Mouse (Mus musculus) spleen, postnatal 10 days (tissue): ENCODE results near the gene Slc16a10.

Source experiments
- DNase-seq, 2 experiments: peaks; one replicate each; pipeline ENCODE4 v3.0.0; 2021 to 2022; ENCODE audit warnings: low spot score in 2 of 2

The Slc16a10 gene

GRCm38 (mm10) chr10:40141864-40142523 is at the start of gene Slc16a10:
Slc16a10 (minus strand) TSS chr10:40142258.
- DNase-seq = peak; percentile 98 to 99

GRCm38 (mm10) chr10:40191338-40191979 is 49.4 kb upstream of the Slc16a10 start:
- no peak for DNase-seq

GRCm38 (mm10) chr10:40190871-40191270 is 48.8 kb upstream of the Slc16a10 start:
- DNase-seq = peak in 1 of 2 experiments; percentile 35

- DNase-seq = no peak
These were observed 47.6 kb upstream of the Slc16a10 start for GRCm38 (mm10) chr10:40189689-40190088.

- DNase-seq = no peak
These were observed 46.8 kb upstream of the Slc16a10 start for GRCm38 (mm10) chr10:40188831-40189230.

- DNase-seq = no peak
These were observed 43.9 kb upstream of the Slc16a10 start for GRCm38 (mm10) chr10:40185956-40186355.

- DNase-seq = no peak
These were observed 38.0 kb upstream of the Slc16a10 start for GRCm38 (mm10) chr10:40180011-40180410.

GRCm38 (mm10) chr10:40179142-40179541 is 37.1 kb upstream of the Slc16a10 start:
- no peak for DNase-seq

GRCm38 (mm10) chr10:40177323-40177962 is 35.4 kb upstream of the Slc16a10 start:
- no peak for DNase-seq

- no peak for DNase-seq
These were observed 30.1 kb upstream of the Slc16a10 start for GRCm38 (mm10) chr10:40172136-40172535.

- DNase-seq = no peak
These were observed 29.2 kb upstream of the Slc16a10 start for GRCm38 (mm10) chr10:40171211-40171610.

GRCm38 (mm10) chr10:40170141-40170558 is 28.1 kb upstream of the Slc16a10 start:
- no peak for DNase-seq

- no peak for DNase-seq
These were observed 27.5 kb upstream of the Slc16a10 start for GRCm38 (mm10) chr10:40169566-40169965.

GRCm38 (mm10) chr10:40169088-40169487 is 27.0 kb upstream of the Slc16a10 start:
- no peak for DNase-seq

GRCm38 (mm10) chr10:40164421-40165386 is 22.6 kb upstream of the Slc16a10 start:
- peak in 1 of 2 experiments; percentile 57 for DNase-seq

GRCm38 (mm10) chr10:40163914-40164313 is 21.9 kb upstream of the Slc16a10 start:
- no peak for DNase-seq

- peak in 1 of 2 experiments; percentile 44 for DNase-seq
These were observed 21.3 kb upstream of the Slc16a10 start for GRCm38 (mm10) chr10:40163338-40163737.

- no peak for DNase-seq
These were observed 19.7 kb upstream of the Slc16a10 start for GRCm38 (mm10) chr10:40161701-40162255.

GRCm38 (mm10) chr10:40161236-40161635 is 19.2 kb upstream of the Slc16a10 start:
- no peak for DNase-seq

- DNase-seq = no peak
These were observed 10.4 kb upstream of the Slc16a10 start for GRCm38 (mm10) chr10:40152550-40152857.

- DNase-seq = no peak
These were observed 9.9 kb upstream of the Slc16a10 start for GRCm38 (mm10) chr10:40151852-40152549.
